ENCODE assay signal across 24 mouse cellular contexts in genomic region chr1:172462534-172462933, GRCm38 (mm10). TPM values are rescaled to one million over a fixed set of nuclear protein-coding genes. Genes with fewer than 3 reads are reported as not detected.
DNase-seq lines count a peak whose midpoint lies in the region; ATAC-seq and TF ChIP-seq lines count a peak whose summit lies in the region.
"Had no signal": no experiment of that assay in that cellular context is flagged by ENCODE, and none has a peak within 500 bp of the region (broad histone marks: within the 10 kb centered on the region; RNA-seq: fewer than 3 reads in every experiment).

No protein-coding gene starts in this region.

- TF ChIP-seq POLR2A in lung, adult 2 months (IDR thresholded peaks at IDR 0.05; ENCODE audit: borderline replicate concordance, extremely low read depth, low read depth, low read length) = no peak

- intact Hi-C loops in left cerebral cortex, postnatal 36 days (cut with DNase I) = no loop called here

- no peak overlapping the region for H3K4me2 ChIP-seq in lung, embryonic 15.5 days
- H3K4me2 ChIP-seq in intestine, embryonic 14.5 days (ENCODE audit: low read length) = no peak overlapping the region
- H3K4me2 ChIP-seq in stomach, embryonic 14.5 days (replicated peaks; ENCODE audit: low read depth, low read length) = no peak overlapping the region
- no peak overlapping the region for H3K4me2 ChIP-seq in hindbrain, embryonic 13.5 days
- H3K4me2 ChIP-seq: forebrain, embryonic 15.5 days; heart, embryonic 11.5 days; limb, embryonic 12.5 days; liver, embryonic 12.5 days; neural tube, embryonic 12.5 days had no signal

- no peaks in the 10 kb centered on the region for H3K36me3 ChIP-seq in lung, embryonic 15.5 days
- no peaks in the 10 kb centered on the region for H3K36me3 ChIP-seq in intestine, embryonic 14.5 days (ENCODE audit: control insufficient read depth, insufficient read depth, low read length)
- no peaks in the 10 kb centered on the region for H3K36me3 ChIP-seq in stomach, embryonic 14.5 days (ENCODE audit: control insufficient read depth, insufficient read depth, low read length)
- H3K36me3 ChIP-seq in hindbrain, embryonic 13.5 days = no peaks in the 10 kb centered on the region
- H3K36me3 ChIP-seq: forebrain, embryonic 15.5 days; hindbrain, embryonic 10.5 days; limb, embryonic 12.5 days; liver, embryonic 12.5 days; neural tube, embryonic 12.5 days had no signal

- ATAC-seq in lung, embryonic 15.5 days (ENCODE audit: borderline replicate concordance, extremely low read depth, low FRiP score, low TSS enrichment) = peak; percentile 52; the same call in 1 of the 2 replicates
- peak; percentile 81 for ATAC-seq in intestine, embryonic 14.5 days (replicated peaks; ENCODE audit: low FRiP score, low TSS enrichment, low read depth)
- peak; percentile 84 for ATAC-seq in stomach, embryonic 14.5 days (ENCODE audit: insufficient number of reproducible peaks, insufficient read depth, low FRiP score, low read depth)
- ATAC-seq in frontal cortex, adult (ENCODE audit: low TSS enrichment) = no peak
- ATAC-seq in hindbrain, embryonic 13.5 days (ENCODE audit: low FRiP score) = no peak
- ATAC-seq: forebrain, embryonic 15.5 days; liver, embryonic 12.5 days had no signal

- TF ChIP-seq CTCF in lung, adult 2 months (IDR thresholded peaks at IDR 0.05; ENCODE audit: insufficient read depth, low read length) = no peak

- H3K4me1 ChIP-seq in lung, embryonic 15.5 days = no peaks in the 10 kb centered on the region; the same call in 1 of the 2 replicates
- no peaks in the 10 kb centered on the region for H3K4me1 ChIP-seq in lung, adult 2 months (ENCODE audit: control insufficient read depth, insufficient read depth, low read length)
- H3K4me1 ChIP-seq in intestine, embryonic 14.5 days (replicated peaks; ENCODE audit: control insufficient read depth, insufficient read depth, low read length) = 0 out of 2 replicates have a peak, but pooled peaks cover 2% of the 10 kb centered on the region
- no peaks in the 10 kb centered on the region for H3K4me1 ChIP-seq in stomach, embryonic 14.5 days (ENCODE audit: control insufficient read depth, insufficient read depth, low read length)
- no peaks in the 10 kb centered on the region for H3K4me1 ChIP-seq in hindbrain, embryonic 13.5 days (replicated peaks)
- H3K4me1 ChIP-seq: forebrain, embryonic 15.5 days; limb, embryonic 12.5 days; neural tube, embryonic 12.5 days had no signal

- WGBS in lung, embryonic 15.5 days = 62% methylated on average over 3 of the region's 3 CpGs
- 65% methylated on average over 3 of the region's 3 CpGs for WGBS in lung, adult 2 months
- WGBS in intestine, embryonic 14.5 days = 65% methylated on average over 3 of the region's 3 CpGs
- WGBS in stomach, embryonic 14.5 days = 52% methylated on average over 3 of the region's 3 CpGs
- WGBS in hindbrain, embryonic 13.5 days = 86% methylated on average over 3 of the region's 3 CpGs

- no peak overlapping the region for H3K27ac ChIP-seq in lung, embryonic 15.5 days
- peak overlapping the region; percentile 39; the same call in 1 of the 2 replicates for H3K27ac ChIP-seq in intestine, embryonic 14.5 days (ENCODE audit: low read depth)
- no peak overlapping the region for H3K27ac ChIP-seq in stomach, embryonic 14.5 days (ENCODE audit: low read length)
- no peak overlapping the region for H3K27ac ChIP-seq in hindbrain, embryonic 13.5 days
- H3K27ac ChIP-seq: forebrain, embryonic 15.5 days; hindbrain, embryonic 10.5 days; layer of hippocampus, adult 2 months; limb, embryonic 12.5 days; liver, embryonic 12.5 days; neural tube, embryonic 12.5 days had no signal

- H3K4me3 ChIP-seq in lung, embryonic 15.5 days = no peak overlapping the region
- no peak overlapping the region for H3K4me3 ChIP-seq in lung, adult 2 months (replicated peaks; ENCODE audit: extremely low read depth, low read depth, low read length)
- H3K4me3 ChIP-seq in intestine, embryonic 14.5 days (ENCODE audit: low read depth, low read length) = no peak overlapping the region
- no peak overlapping the region for H3K4me3 ChIP-seq in stomach, embryonic 14.5 days (ENCODE audit: low read depth, low read length)
- no peak overlapping the region for H3K4me3 ChIP-seq in hindbrain, embryonic 13.5 days
- H3K4me3 ChIP-seq: forebrain, embryonic 15.5 days; hindbrain, embryonic 10.5 days; layer of hippocampus, adult 2 months; limb, embryonic 12.5 days; liver, embryonic 12.5 days; megakaryocyte, embryonic 14.5 days; neural tube, embryonic 12.5 days had no signal

- H3K27me3 ChIP-seq in lung, embryonic 15.5 days = no peaks in the 10 kb centered on the region
- H3K27me3 ChIP-seq in intestine, embryonic 14.5 days (replicated peaks; ENCODE audit: control insufficient read depth, insufficient read depth, low read length) = no peaks in the 10 kb centered on the region
- H3K27me3 ChIP-seq in stomach, embryonic 14.5 days (ENCODE audit: control insufficient read depth, insufficient read depth, low read length) = no peaks in the 10 kb centered on the region
- no peaks in the 10 kb centered on the region for H3K27me3 ChIP-seq in hindbrain, embryonic 13.5 days
- H3K27me3 ChIP-seq: forebrain, embryonic 15.5 days; limb, embryonic 12.5 days; liver, embryonic 12.5 days; neural tube, embryonic 12.5 days had no signal

- no peak overlapping the region for H3K9ac ChIP-seq in lung, embryonic 15.5 days
- H3K9ac ChIP-seq in intestine, embryonic 14.5 days (ENCODE audit: low read length) = no peak overlapping the region
- no peak overlapping the region for H3K9ac ChIP-seq in stomach, embryonic 14.5 days (replicated peaks; ENCODE audit: low read depth, low read length)
- H3K9ac ChIP-seq in hindbrain, embryonic 13.5 days = no peak overlapping the region
- H3K9ac ChIP-seq: forebrain, embryonic 15.5 days; limb, embryonic 12.5 days; liver, embryonic 12.5 days; neural tube, embryonic 12.5 days had no signal

- no peaks in the 10 kb centered on the region for H3K9me3 ChIP-seq in lung, embryonic 15.5 days
- H3K9me3 ChIP-seq in intestine, embryonic 14.5 days (ENCODE audit: control insufficient read depth, low read length) = no peaks in the 10 kb centered on the region
- H3K9me3 ChIP-seq in stomach, embryonic 14.5 days (ENCODE audit: control insufficient read depth, low read depth, low read length) = no peaks in the 10 kb centered on the region
- H3K9me3 ChIP-seq in hindbrain, embryonic 13.5 days = no peaks in the 10 kb centered on the region
- H3K9me3 ChIP-seq: forebrain, embryonic 15.5 days; hindbrain, embryonic 10.5 days; limb, embryonic 12.5 days; liver, embryonic 12.5 days; megakaryocyte, embryonic 14.5 days; neural tube, embryonic 12.5 days had no signal

- DNase-seq in lung, adult 2 months = no peak
- peak; percentile 7 for DNase-seq in NIH3T3 (ENCODE audit: low read depth)
- DNase-seq in intestine, embryonic 14.5 days (ENCODE audit: low spot score) = no peak
- DNase-seq in left cerebral cortex, postnatal 36 days (ENCODE audit: low spot score in 2 of 2) = no peak
- DNase-seq: adrenal gland, postnatal 14 days; cerebellum, adult 9-10 months; gastrocnemius, postnatal 10 days; lung, postnatal 14 days; midbrain, embryonic 14.5 days; right cerebral cortex, postnatal 25 days had no signal

RNA-seq across cellular contexts. Expression of gene Slamf9, which starts 12.6 kb away (rescaled TPM):
- polyA plus RNA-seq in lung, embryonic 15.5 days (2015; fragmentation: Nextera tagmentation; extraction: Ambion mirVana) = 0.31 and 0.51 TPM in 2 replicates
- 10.6 and 15.2 TPM in 2 replicates for polyA plus RNA-seq in lung, adult 2 months (2012; rRNA removed)
- 1.8 and 2.0 TPM in 2 replicates for polyA plus RNA-seq in intestine, embryonic 14.5 days (2014; fragmentation: Nextera tagmentation; extraction: Ambion mirVana)
- polyA plus RNA-seq in stomach, embryonic 14.5 days (2014; fragmentation: Nextera tagmentation; extraction: Ambion mirVana) = 0.43 and 0.45 TPM in 2 replicates
- under 1 TPM; 0.49 to 0.82 TPM for total RNA-seq in left cerebral cortex, postnatal 36 days (2021)
- 0.34 TPM in 1 of 2 replicates, not detected in the other for polyA plus RNA-seq in hindbrain, embryonic 13.5 days (2015; fragmentation: Nextera tagmentation; extraction: Ambion mirVana)
- total RNA-seq: common myeloid progenitor, adult 5-6 weeks; layer of hippocampus, postnatal 25 days had no signal
- polyA plus RNA-seq: forebrain, embryonic 15.5 days; hindbrain, embryonic 10.5 days; midbrain, embryonic 14.5 days had no signal

RNA-seq across cellular contexts. Expression of gene Igsf9, which starts 19.1 kb away (rescaled TPM):
- polyA plus RNA-seq in lung, embryonic 15.5 days (2015; fragmentation: Nextera tagmentation; extraction: Ambion mirVana) = 21.7 and 22.5 TPM in 2 replicates
- polyA plus RNA-seq in lung, adult 2 months (2012; rRNA removed) = 11.1 and 11.8 TPM in 2 replicates
- polyA plus RNA-seq in intestine, embryonic 14.5 days (2014; fragmentation: Nextera tagmentation; extraction: Ambion mirVana) = 40.9 and 44.3 TPM in 2 replicates
- 41.5 and 48.1 TPM in 2 replicates for polyA plus RNA-seq in stomach, embryonic 14.5 days (2014; fragmentation: Nextera tagmentation; extraction: Ambion mirVana)
- 10 to 100 TPM in 1 of 2 experiments, 1 to 10 TPM in 1; 8.4 to 11.2 TPM for total RNA-seq in left cerebral cortex, postnatal 36 days (2021)
- 57.4 and 62.6 TPM in 2 replicates for polyA plus RNA-seq in hindbrain, embryonic 13.5 days (2015; fragmentation: Nextera tagmentation; extraction: Ambion mirVana)

RNA-seq across cellular contexts. Expression of gene Tagln2, which starts 37.3 kb away (rescaled TPM):
- polyA plus RNA-seq in lung, embryonic 15.5 days (2015; fragmentation: Nextera tagmentation; extraction: Ambion mirVana) = 541 and 580 TPM in 2 replicates
- polyA plus RNA-seq in lung, adult 2 months (2012; rRNA removed) = 585 and 594 TPM in 2 replicates
- polyA plus RNA-seq in intestine, embryonic 14.5 days (2014; fragmentation: Nextera tagmentation; extraction: Ambion mirVana) = 241 TPM in 2 replicates
- 188 and 196 TPM in 2 replicates for polyA plus RNA-seq in stomach, embryonic 14.5 days (2014; fragmentation: Nextera tagmentation; extraction: Ambion mirVana)
- total RNA-seq in left cerebral cortex, postnatal 36 days (2021) = 10 to 100 TPM in 1 of 2 experiments, 1 to 10 TPM in 1; 10.0 to 11.6 TPM
- polyA plus RNA-seq in hindbrain, embryonic 13.5 days (2015; fragmentation: Nextera tagmentation; extraction: Ambion mirVana) = 67.8 and 72.3 TPM in 2 replicates

RNA-seq across cellular contexts. Expression of gene Cfap45, which starts 58.1 kb away (rescaled TPM):
- 8.1 and 10.7 TPM in 2 replicates for polyA plus RNA-seq in lung, embryonic 15.5 days (2015; fragmentation: Nextera tagmentation; extraction: Ambion mirVana)
- polyA plus RNA-seq in lung, adult 2 months (2012; rRNA removed) = 7.1 and 7.3 TPM in 2 replicates
- 1.1 and 1.9 TPM in 2 replicates for polyA plus RNA-seq in intestine, embryonic 14.5 days (2014; fragmentation: Nextera tagmentation; extraction: Ambion mirVana)
- polyA plus RNA-seq in stomach, embryonic 14.5 days (2014; fragmentation: Nextera tagmentation; extraction: Ambion mirVana) = 1.9 and 2.9 TPM in 2 replicates
- 1 to 10 TPM; 3.4 to 4.0 TPM for total RNA-seq in left cerebral cortex, postnatal 36 days (2021)
- polyA plus RNA-seq in hindbrain, embryonic 13.5 days (2015; fragmentation: Nextera tagmentation; extraction: Ambion mirVana) = 3.7 and 5.2 TPM in 2 replicates

Comparison
In these comparisons a context has a peak if more than half of its experiments do, and no peak if none do; other contexts are left out.
1. ATAC-seq: peak in lung, embryonic 15.5 days (single experiment), intestine, embryonic 14.5 days (single experiment) and stomach, embryonic 14.5 days (single experiment); none in frontal cortex, adult (single experiment) and hindbrain, embryonic 13.5 days (single experiment).